Mouse (Mus musculus) ES-Bruce4 (cell line): ENCODE results near the gene Ube2q1. TPM values are rescaled to one million over a fixed set of nuclear protein-coding genes. Genes with fewer than 3 reads are reported as not detected.

Source experiments
- H3K27ac ChIP-seq: 2 replicates; pipeline ENCODE4 v1.5.1; 2012; ENCODE audit warnings: low read length, inconsistent platforms; ENCODE audit not compliant: insufficient read depth
- H3K27me3 ChIP-seq: 2 replicates; pipeline ENCODE4 v1.6.1; 2012; ENCODE audit warnings: mild to moderate bottlenecking, low read length, inconsistent platforms; ENCODE audit not compliant: control insufficient read depth, poor library complexity, insufficient read depth, severe bottlenecking
- H3K36me3 ChIP-seq: 2 replicates; pipeline ENCODE4 v1.6.1; 2012; ENCODE audit warnings: inconsistent platforms, mild to moderate bottlenecking, low read length, moderate library complexity; ENCODE audit not compliant: control insufficient read depth, poor library complexity, insufficient read depth, severe bottlenecking
- H3K4me1 ChIP-seq: one replicate; pipeline ENCODE4 v1.8.1; 2011; ENCODE audit warnings: low read length; ENCODE audit not compliant: control insufficient read depth, insufficient read depth
- H3K4me3 ChIP-seq: 2 replicates; pipeline ENCODE4 v1.5.1; 2011; ENCODE audit warnings: low read depth, mild to moderate bottlenecking, low read length
- H3K9ac ChIP-seq: 2 replicates; pipeline ENCODE4 v1.6.1; 2012; ENCODE audit warnings: low read depth, mild to moderate bottlenecking, inconsistent platforms; ENCODE audit not compliant: poor library complexity, severe bottlenecking
- H3K9me3 ChIP-seq: replicated peaks from 2 replicates; pipeline ENCODE4 v1.6.1; 2012; ENCODE audit warnings: mild to moderate bottlenecking, low read length, inconsistent platforms; ENCODE audit not compliant: control insufficient read depth, poor library complexity, insufficient read depth, severe bottlenecking
- CTCF ChIP-seq: IDR thresholded peaks from one replicate; pipeline ENCODE4 v1.8.1; 2011; ENCODE audit warnings: low read depth, low read length
- EP300 ChIP-seq: IDR thresholded peaks from 2 replicates; pipeline ENCODE4 v1.6.1; 2011; ENCODE audit warnings: low read depth, low read length; ENCODE audit not compliant: insufficient read depth
- POLR2A ChIP-seq: IDR thresholded peaks from one replicate; pipeline ENCODE4 v1.8.1; 2011; ENCODE audit warnings: low read length; ENCODE audit not compliant: insufficient read depth
- polyA plus RNA-seq: library from polyadenylated mRNA; stranded (reverse); fragments of >200 nt; gene quantifications from 2 replicates; pipeline ENCODE4 v1.2.4, GENCODE M21; 2011; ENCODE audit warnings: low read depth; ENCODE audit not compliant: missing spikeins, insufficient read depth, insufficient read length

Gene Ube2q1
- 86.8 and 104 TPM in 2 replicates for polyA plus RNA-seq

DNA sequence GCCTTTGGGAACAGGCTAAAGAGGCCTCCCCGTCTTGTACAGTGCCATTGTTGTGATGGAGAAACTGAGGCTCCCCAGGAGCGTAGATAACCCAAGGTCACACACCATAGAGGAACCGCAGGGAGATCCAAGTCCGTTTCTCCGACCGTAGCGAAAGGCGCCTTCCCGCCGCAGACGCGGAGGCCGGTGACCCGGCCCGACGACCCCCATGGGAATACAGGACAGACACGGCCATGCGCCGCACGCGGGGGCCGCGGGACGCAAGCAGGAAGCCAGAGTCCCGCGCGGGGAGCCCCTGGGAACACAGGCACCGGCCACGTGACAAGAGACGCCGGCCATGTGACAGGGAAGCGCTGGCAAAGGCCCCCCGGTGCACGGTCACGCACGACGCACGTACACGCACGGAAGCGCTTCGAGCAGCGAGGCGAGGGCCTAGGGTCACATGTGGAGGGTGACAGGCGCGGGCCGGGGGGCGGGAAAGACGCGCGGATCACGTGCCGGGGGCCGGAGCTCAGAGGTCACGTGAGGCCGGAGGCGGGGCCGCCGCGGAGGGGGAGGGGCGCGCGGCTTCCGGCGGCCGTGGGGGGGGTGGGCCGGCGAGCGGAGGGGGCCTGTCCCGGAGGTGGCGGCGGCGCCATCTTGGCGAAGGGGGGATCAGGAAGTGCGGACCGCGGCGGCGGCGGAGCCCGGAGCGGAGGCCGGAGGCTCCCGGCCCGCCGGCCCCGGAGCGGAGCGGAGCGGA lies at the start of gene Ube2q1:
Gene Ube2q1, plus strand, starts transcription at position 649 of the 742 bp plus-strand sequence.
- TF ChIP-seq CTCF (no peak), EP300 (no peak; the same call in 1 of the 2 replicates)
- Histone ChIP-seq H3K27me3 (no peaks in the 10 kb centered on the region), H3K4me3 (peak within 1 kb of the TSS; percentile 98), H3K9me3 (no peaks in the 10 kb centered on the region), H3K36me3 (peaks cover 19% of the 10 kb centered on the region), H3K27ac (peak within 1 kb of the TSS; percentile 39), H3K4me1 (peaks cover 3% of the 10 kb centered on the region), H3K9ac (peak within 1 kb of the TSS; percentile 99)

DNA sequence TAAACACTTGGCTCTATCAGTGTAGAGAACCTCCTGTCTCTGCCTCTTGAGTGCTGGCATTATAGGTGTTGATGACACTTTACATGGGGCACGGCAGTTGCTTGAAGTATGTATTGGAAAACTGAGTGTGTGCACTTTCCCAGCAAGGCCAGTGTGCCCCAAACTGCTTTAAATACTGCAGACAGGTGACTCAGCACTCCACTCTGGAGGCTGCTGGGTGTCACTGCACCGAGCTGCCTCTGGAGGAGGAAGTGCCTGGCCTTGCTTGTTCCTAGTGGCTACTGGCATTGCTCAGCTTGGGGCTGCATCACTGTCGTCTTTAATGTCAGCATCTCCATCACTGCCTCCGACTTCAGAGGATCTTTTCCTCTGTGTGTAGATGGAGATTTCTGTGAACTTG lies 46.4 kb upstream of the Ube2q1 start:
- no peak overlapping the region for H3K27ac ChIP-seq
- H3K4me1 ChIP-seq = no peaks in the 10 kb centered on the region
- H3K9ac ChIP-seq = no peak overlapping the region
- H3K27me3 ChIP-seq = no peaks in the 10 kb centered on the region
- H3K9me3 ChIP-seq = no peaks in the 10 kb centered on the region
- H3K36me3 ChIP-seq = no peaks in the 10 kb centered on the region
- H3K4me3 ChIP-seq = no peak overlapping the region
- TF ChIP-seq EP300 (no peak), CTCF (peak; percentile 62), POLR2A (no peak)

GRCm38 (mm10) chr3:89728848-89729247 lies 44.6 kb upstream of the Ube2q1 start:
- TF ChIP-seq POLR2A = no peak
- no peak for TF ChIP-seq EP300
- TF ChIP-seq CTCF = no peak
- no peaks in the 10 kb centered on the region for H3K9me3 ChIP-seq
- H3K36me3 ChIP-seq = no peaks in the 10 kb centered on the region
- H3K4me3 ChIP-seq = no peak overlapping the region
- no peaks in the 10 kb centered on the region for H3K4me1 ChIP-seq
- H3K27ac ChIP-seq = no peak overlapping the region
- H3K9ac ChIP-seq = no peak overlapping the region
- H3K27me3 ChIP-seq = no peaks in the 10 kb centered on the region

- H3K4me3 ChIP-seq = peak overlapping the region; percentile 79
- no peaks in the 10 kb centered on the region; the same call in 1 of the 2 replicates for H3K36me3 ChIP-seq
- H3K4me1 ChIP-seq = no peaks in the 10 kb centered on the region
- TF ChIP-seq POLR2A (no peak), CTCF (no peak), EP300 (no peak)
- H3K27ac ChIP-seq = no peak overlapping the region
- H3K9ac ChIP-seq = peak overlapping the region; percentile 44
- no peaks in the 10 kb centered on the region for H3K9me3 ChIP-seq
- no peaks in the 10 kb centered on the region for H3K27me3 ChIP-seq
These were observed 42.8 kb upstream of the Ube2q1 start for GRCm38 (mm10) chr3:89730350-89731331.

GRCm38 (mm10) chr3:89732091-89732490 lies 41.3 kb upstream of the Ube2q1 start:
- no peaks in the 10 kb centered on the region; the same call in 1 of the 2 replicates for H3K36me3 ChIP-seq
- H3K27ac ChIP-seq = no peak overlapping the region
- no peak overlapping the region for H3K9ac ChIP-seq
- no peaks in the 10 kb centered on the region for H3K9me3 ChIP-seq
- H3K4me1 ChIP-seq = no peaks in the 10 kb centered on the region
- no peak overlapping the region for H3K4me3 ChIP-seq
- H3K27me3 ChIP-seq = no peaks in the 10 kb centered on the region
- TF ChIP-seq CTCF = no peak
- no peak for TF ChIP-seq EP300
- no peak for TF ChIP-seq POLR2A
